Mouse (Mus musculus): ENCODE results near the gene Pgbd5.

DNA sequence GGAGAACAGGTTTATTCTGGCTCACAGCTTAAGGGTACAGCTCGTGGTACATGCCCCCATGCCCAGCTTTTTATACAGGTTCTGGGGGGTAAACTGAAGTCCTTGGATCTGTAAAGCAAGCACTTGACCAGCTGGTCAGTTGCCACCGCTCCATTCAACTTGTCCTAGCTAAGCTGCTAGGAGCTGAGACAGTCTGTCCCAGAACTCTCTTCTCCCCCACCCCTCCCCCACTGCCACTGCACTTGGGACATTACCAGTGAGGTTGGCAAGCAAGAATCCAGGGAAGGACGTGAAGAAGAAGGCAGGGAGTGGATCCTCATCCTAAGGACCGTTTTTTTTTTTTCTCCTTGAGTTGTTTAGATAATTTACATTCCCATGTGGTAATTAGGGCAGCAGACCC is 2.7 kb downstream of the Pgbd5 start:
- no peak for TF ChIP-seq CTCF (IDR thresholded peaks at IDR 0.05; ENCODE audit: borderline replicate concordance, control insufficient read depth, extremely low read depth, insufficient read depth, low read length, poor library complexity)
- no peak for TF ChIP-seq POLR2A (IDR thresholded peaks at IDR 0.05; ENCODE audit: control insufficient read depth, extremely low read depth, insufficient read depth, low read length, poor library complexity)

Data from thymus, adult 2 months (tissue).